Mouse (Mus musculus) regulatory T cell (primary cell): Measurements from ENCODE around the gene Armh4.

Experiments
- in situ Hi-C: fragments of 300-600 bp; cut with MboI, MseI; formaldehyde crosslinking; loops from one replicate; pipeline ENCODE4 v1.15.1; 2025; ENCODE audit warnings: high pct_unique_total_duplicates

Gene Armh4

GRCm38 (mm10) chr14:49733950-49734349, 49.2 kb downstream of the Armh4 start:
- in situ Hi-C loops = no loop called here

DNA sequence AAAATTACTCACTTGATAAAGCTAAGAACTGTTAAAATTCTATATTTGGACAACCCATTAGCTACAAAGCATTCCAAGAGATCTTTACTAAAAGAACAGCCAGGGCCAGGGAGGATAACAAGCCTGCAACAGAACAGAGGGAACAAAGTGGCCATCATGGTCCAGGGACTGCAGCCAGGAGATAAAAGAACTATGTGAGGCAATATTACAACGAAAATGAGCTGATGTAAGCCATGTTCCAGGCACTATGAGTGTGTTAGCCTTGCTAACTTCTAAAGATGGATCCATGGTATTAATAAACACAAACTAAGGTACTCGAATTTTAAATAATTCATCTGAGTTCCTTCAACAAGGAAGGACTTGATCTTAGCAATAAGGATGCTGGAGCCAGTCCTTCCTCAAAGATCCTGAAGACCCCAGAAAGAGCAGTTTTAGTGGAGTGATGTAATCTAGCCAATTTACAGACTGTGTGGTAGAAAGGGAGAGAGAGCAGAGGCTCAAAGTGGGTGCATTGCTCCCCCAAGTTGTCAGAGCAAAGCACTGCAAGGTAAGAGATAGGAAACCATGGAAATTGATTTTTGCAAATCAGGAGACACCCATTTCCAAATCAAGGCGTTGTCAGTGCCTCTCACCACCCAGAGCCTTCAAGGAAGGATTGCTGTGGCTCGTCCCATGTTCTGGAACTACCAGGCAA, 59.7 kb downstream of the Armh4 start:
- in situ Hi-C loops = no loop called here

GRCm38 (mm10) chr14:49722782-49723181, 60.4 kb downstream of the Armh4 start:
- in situ Hi-C loops = no loop called here

GRCm38 (mm10) chr14:49721281-49721680, 61.9 kb downstream of the Armh4 start:
- in situ Hi-C loops = no loop called here

DNA sequence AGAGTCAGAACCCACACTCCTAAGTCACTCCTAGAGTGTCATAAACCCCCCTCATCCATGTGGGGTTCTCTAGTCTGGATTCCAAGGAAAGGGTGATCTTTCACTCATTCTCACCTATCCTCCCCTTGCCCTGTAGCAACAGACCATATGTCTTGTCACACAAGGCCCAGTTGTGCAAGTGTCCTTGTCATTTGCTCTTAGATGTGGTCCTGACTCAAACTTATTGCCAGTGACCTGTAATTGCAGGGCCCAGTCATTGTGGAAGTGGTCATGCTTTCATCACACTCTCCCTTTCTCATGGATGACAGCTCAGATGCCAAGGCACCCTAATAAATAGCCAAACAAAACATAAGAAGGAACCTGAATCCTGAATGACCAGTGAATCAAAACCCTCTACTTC, 63.5 kb downstream of the Armh4 start:
- in situ Hi-C loops = no loop called here

DNA sequence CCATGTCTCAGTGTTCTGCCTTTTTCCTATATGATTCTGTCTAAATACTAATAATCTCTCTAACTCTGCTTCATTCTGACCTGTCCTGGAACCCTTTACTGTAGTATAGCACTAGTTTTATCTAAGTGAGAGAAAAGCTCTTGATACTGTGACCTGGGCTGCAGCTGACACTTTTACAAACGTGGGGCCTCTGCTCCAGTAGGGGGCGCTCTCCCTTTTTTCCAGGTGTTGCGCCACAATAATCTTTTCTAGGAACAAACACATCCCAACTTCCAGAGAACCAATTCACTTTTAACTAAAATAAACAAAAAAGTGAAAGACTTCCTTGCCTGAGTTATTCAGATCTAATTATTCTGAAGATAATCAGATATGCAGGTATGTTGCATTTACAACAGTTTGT, 72.2 kb downstream of the Armh4 start:
- in situ Hi-C loops = no loop called here

DNA sequence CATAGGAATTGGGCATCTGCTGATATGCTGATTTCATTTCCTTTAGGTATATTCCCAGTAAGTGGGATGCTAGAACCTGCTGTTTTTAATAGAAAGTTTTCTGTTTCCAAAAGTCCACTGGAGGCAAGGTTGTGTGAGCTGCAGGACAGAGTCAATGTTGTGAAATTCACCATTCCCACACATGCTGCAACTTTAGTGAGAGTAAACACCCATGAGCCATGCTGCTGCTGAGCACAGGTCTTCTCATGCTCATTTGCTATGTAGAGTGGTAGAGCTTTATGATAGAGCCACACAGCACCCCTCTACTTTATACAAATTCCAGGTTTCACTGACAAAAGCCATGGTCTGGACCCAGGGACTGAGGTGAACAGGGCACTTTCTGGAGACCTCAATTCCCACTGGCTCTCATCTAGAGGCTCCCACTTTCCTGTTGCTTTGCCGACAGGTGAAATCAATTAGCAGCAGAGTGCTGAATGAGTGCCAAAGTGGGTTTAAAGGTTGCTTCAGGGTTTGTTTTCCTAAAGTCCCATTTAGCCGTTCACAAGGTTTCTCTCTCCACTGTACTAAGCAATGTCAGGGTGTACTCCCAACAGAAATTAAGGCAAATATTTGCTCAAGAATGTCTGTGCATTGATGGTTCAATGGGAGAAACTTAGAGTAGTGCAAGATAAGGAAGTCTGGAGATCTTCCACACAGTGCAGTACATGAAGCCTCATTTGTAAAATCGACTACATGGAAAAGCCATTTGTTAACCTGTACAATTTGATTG, 79.6 kb downstream of the Armh4 start:
- in situ Hi-C loops = no loop called here

DNA sequence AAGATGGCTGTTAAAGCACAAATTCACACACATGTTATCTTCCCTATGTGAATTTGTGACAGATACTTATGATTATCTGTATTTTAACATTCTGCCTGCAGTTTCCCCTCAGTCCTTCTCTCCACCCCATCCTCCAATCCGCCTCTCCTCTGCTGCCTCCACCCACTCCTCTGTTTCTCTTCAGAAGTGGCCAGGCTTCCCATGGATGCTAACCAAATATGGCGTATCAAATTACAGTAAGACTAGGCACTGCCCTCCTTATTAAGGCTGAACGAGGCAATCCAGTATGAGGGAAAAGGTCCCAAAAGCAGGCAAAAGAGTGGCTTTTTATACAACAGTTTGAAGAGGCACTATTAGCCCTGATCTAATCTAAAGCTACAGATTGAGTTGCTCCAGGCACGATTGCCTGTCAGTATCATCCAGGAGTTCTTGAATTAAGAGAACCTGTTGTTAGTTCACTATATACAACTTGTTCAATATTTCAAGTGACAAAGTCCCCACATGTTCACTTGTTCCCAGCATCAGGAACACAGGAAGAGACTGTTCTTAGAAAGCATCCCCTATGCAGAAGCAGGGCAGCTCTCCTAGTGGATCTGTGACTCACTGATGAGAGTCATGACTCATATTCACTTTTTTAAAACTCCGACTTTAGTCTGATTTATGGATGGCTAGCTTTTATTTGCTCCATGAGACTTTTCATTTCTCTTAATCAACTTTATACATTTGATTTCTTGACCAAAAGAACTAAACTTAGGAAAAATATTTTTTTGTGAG, 103.5 kb downstream of the Armh4 start:
- in situ Hi-C loops = loop anchor here (10.0 kb wide), 1 partner anchor 1765 kb away; no protein-coding TSS in a partner anchor

DNA sequence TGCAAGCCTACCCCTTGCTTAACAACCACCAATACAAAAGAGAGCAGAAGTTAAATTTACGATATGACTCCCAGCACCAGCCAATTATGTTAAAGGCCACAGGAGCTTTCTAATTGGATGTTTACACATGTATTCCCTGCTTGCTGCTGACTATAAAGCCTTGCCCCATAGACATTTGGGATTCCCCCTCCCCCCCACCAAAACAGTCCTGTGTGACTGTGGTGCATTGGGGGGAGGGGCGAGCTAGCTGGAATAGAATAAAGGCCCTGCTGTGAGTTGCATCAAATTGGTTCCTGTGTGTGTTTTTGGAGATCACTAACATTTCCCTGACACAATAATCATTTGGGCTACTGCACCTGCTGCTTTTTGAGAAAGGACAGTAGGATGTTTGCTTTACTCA, 106.6 kb downstream of the Armh4 start:
- in situ Hi-C loops = no loop called here

- in situ Hi-C loops = no loop called here
Observed at GRCm38 (mm10) chr14:49660444-49660843, 122.7 kb downstream of the Armh4 start.

- in situ Hi-C loops = no loop called here
Observed at GRCm38 (mm10) chr14:49649191-49649590, 134.0 kb downstream of the Armh4 start.

- in situ Hi-C loops = no loop called here
Observed at GRCm38 (mm10) chr14:49637422-49637821, 145.8 kb downstream of the Armh4 start.

DNA sequence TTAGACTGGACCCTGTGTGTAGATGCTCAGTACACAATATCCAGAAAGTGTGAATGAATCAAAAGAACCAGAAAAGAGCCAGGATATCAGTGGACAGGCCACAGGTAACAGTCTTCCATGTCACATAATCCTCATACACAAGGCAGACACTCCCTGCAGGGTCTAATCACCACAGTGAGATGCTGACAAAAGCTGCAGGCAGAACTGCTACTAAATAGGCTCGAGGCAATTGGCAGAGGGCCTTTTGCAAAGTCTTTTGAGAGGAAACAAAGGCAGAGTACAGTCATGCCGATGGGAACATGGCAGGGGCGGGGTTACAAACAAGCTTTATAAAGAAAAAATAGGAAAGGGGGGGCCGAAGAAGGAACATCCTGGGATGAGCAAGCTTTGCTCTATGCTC, 157.1 kb downstream of the Armh4 start:
- in situ Hi-C loops = no loop called here
